Mouse (Mus musculus) liver, adult 2 months (tissue): Measurements from ENCODE around the gene Eef1g.

ENCODE experiments used
- CTCF ChIP-seq: fragments of 200-500 bp; IDR thresholded peaks from 2 replicates; pipeline ENCODE4 v1.5.1; 2011; ENCODE audit warnings: low read depth, low read length, control low read depth
- POLR2A ChIP-seq: fragments of 200-500 bp; IDR thresholded peaks from 2 replicates; pipeline ENCODE4 v1.6.1; 2011; ENCODE audit warnings: low read length, control low read depth; ENCODE audit not compliant: insufficient read depth; ENCODE audit errors: extremely low read depth

DNA sequence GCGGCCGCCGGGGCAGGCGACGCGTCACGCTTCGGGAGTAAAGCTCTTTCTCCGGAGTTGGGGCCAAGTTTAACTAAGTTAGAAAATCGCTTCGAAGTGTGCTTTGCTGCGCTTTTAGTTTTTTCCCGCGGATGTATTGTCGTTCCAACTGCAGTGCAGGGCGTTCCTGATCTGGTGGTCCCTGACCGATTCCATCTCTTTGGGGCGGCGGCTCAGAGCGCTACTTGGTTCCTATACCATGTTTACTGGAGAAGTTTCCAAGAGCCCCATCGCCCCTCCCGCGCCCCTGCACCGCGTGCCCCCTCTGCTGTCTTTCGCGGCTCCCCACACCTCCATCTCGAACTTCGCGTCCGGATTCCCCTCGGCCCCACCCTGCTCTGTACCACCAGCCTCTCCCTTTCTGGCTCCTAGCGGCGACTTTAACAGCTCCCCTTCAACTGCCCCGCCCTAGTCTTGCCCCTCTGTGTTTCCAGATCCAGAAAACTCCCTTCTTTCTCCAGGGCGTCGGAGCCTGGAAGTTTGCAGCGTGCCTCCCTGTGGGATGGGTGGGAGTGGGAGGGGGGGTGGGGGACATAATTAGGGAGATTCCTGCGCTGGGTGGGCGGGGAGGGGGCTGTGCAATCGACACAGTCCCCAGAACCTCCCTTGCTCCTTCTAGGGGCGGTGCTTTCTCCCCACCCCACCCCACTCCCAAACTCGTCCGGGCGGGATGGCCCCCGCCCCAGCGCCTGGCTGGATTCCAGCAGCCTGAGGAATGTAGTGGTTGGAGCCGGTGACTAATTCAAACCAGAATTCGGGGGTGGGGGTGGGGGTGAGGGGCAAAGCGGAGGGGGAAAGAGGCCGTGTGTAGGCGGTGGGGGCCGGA lies 23.0 kb downstream of the Eef1g start:
- no peak for TF ChIP-seq CTCF
- no peak for TF ChIP-seq POLR2A
